Mouse (Mus musculus) ES-E14 (cell line): ENCODE data around the gene Crip3.

Experiments
- CHD2 ChIP-seq: IDR thresholded peaks from 2 replicates; pipeline ENCODE4 v1.6.1; 2014; ENCODE audit warnings: mild to moderate bottlenecking, low read depth, low read length, inconsistent platforms
- HCFC1 ChIP-seq: IDR thresholded peaks from 2 replicates; pipeline ENCODE4 v1.6.1; 2012; ENCODE audit warnings: low read length, inconsistent platforms, borderline replicate concordance; ENCODE audit not compliant: insufficient read depth
- ZC3H11A ChIP-seq: IDR thresholded peaks from 2 replicates; pipeline ENCODE4 v1.6.1; 2012; ENCODE audit warnings: low read depth, mild to moderate bottlenecking, inconsistent platforms, low read length, borderline replicate concordance
- ZNF384 ChIP-seq: IDR thresholded peaks from 2 replicates; pipeline ENCODE4 v1.6.1; 2012; ENCODE audit warnings: low read depth, low read length, inconsistent platforms

DNA sequence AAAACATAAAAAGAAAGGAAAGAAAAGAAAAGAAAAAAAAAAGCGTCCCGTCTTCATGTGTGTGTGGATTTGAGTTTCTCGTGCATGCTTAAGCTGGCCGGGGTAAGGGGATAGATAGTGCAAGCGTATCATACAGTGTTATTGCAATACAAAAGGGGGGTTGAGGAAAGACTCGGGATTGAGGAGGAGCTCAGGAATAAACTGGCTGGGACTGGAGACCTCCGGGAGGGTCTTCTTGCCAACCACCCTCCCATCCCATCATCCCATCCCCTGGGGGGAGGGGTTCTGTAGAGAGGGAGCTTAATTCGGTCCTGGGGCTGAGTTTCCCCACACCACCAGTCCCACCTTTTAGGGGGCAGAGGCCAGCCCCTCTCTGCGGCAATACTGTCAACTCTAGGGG is 25.8 kb downstream of the Crip3 start:
- TF ChIP-seq CHD2 (no peak), ZNF384 (no peak), HCFC1 (no peak), ZC3H11A (no peak)
